Mouse (Mus musculus) olfactory bulb, adult 2 months (tissue): Measurements from ENCODE around the gene Foxp1. TPM values are rescaled to one million over a fixed set of nuclear protein-coding genes. Genes with fewer than 3 reads are reported as not detected.

Experiments
- H3K27ac ChIP-seq: fragments of 200-500 bp; 2 replicates; pipeline ENCODE4 v1.5.1; 2012; ENCODE audit warnings: low read depth, low read length; ENCODE audit not compliant: insufficient read depth
- H3K4me1 ChIP-seq: fragments of 200-500 bp; 2 replicates; pipeline ENCODE4 v1.6.1; 2012; ENCODE audit warnings: low read length; ENCODE audit not compliant: control insufficient read depth, insufficient read depth
- H3K4me3 ChIP-seq: fragments of 200-500 bp; 2 replicates; pipeline ENCODE4 v1.5.1; 2012; ENCODE audit warnings: mild to moderate bottlenecking, low read depth, low read length, moderate library complexity; ENCODE audit not compliant: insufficient read depth
- CTCF ChIP-seq: fragments of 200-500 bp; IDR thresholded peaks from 2 replicates; pipeline ENCODE4 v1.5.1; 2012; ENCODE audit warnings: low read depth, mild to moderate bottlenecking, low read length, moderate library complexity; ENCODE audit not compliant: insufficient read depth
- POLR2A ChIP-seq: fragments of 200-500 bp; IDR thresholded peaks from 2 replicates; pipeline ENCODE4 v1.6.1; 2012; ENCODE audit warnings: mild to moderate bottlenecking, low read depth, low read length, moderate library complexity; ENCODE audit not compliant: insufficient read depth
- WGBS: fragments of 180-500 bp; shearing (Covaris S2); methylation state at CpG from one replicate; pipeline ENCODE4 v1.1.7; 2018; 5-methylcytosine and 5-hydroxymethylcytosine counted together
- polyA plus RNA-seq: library from polyadenylated mRNA; stranded (reverse); fragments of >200 nt; gene quantifications from 2 replicates; pipeline ENCODE4 v1.2.4, GENCODE M21; 2012; ENCODE audit warnings: low replicate concordance; ENCODE audit not compliant: missing spikeins, insufficient read depth, insufficient read length

Gene Foxp1
- polyA plus RNA-seq, 1 experiment, result not detected

- no peak for TF ChIP-seq POLR2A
- no peak for TF ChIP-seq CTCF
- no peak overlapping the region for H3K4me3 ChIP-seq
- H3K4me1 ChIP-seq, result 0 out of 2 replicates have a peak, but pooled peaks cover 2% of the 10 kb centered on the region
- WGBS, result 82% methylated on average over 2 of the region's 2 CpGs
- H3K27ac ChIP-seq, result no peak overlapping the region
Measured at GRCm38 (mm10) chr6:99401211-99401610, 121.3 kb downstream of the Foxp1 start.

- H3K27ac ChIP-seq, result no peak overlapping the region
- no peak for TF ChIP-seq CTCF
- no peak for TF ChIP-seq POLR2A
- 89% methylated on average over 12 of the region's 12 CpGs for WGBS
Measured at GRCm38 (mm10) chr6:99395745-99396144, 126.8 kb downstream of the Foxp1 start.

GRCm38 (mm10) chr6:99394801-99395200 is 127.7 kb downstream of the Foxp1 start:
- no peak overlapping the region for H3K27ac ChIP-seq
- no peak overlapping the region for H3K4me3 ChIP-seq
- WGBS, result 85% methylated on average over 5 of the region's 5 CpGs
- H3K4me1 ChIP-seq, result peaks cover 5% of the 10 kb centered on the region; the same call in 1 of the 2 replicates
- TF ChIP-seq CTCF (no peak), POLR2A (no peak)

More at GRCm38 (mm10) chr6:99395745-99396144, 126.8 kb downstream of the Foxp1 start:
- H3K4me1 ChIP-seq, result peaks cover 3% of the 10 kb centered on the region; the same call in 1 of the 2 replicates
- H3K4me3 ChIP-seq, result no peak overlapping the region

GRCm38 (mm10) chr6:99392484-99392883 is 130.0 kb downstream of the Foxp1 start:
- no peak overlapping the region for H3K4me3 ChIP-seq
- peaks cover 5% of the 10 kb centered on the region for H3K4me1 ChIP-seq
- H3K27ac ChIP-seq, result no peak overlapping the region
- TF ChIP-seq CTCF (no peak), POLR2A (no peak)
- WGBS, result 83% methylated on average over 6 of the region's 6 CpGs

GRCm38 (mm10) chr6:99388741-99389675 is 133.5 kb downstream of the Foxp1 start:
- WGBS, result 80% methylated on average over 19 of the region's 19 CpGs
- no peak overlapping the region for H3K27ac ChIP-seq
- peaks cover 5% of the 10 kb centered on the region for H3K4me1 ChIP-seq
- no peak overlapping the region for H3K4me3 ChIP-seq
- no peak for TF ChIP-seq CTCF
- TF ChIP-seq POLR2A, result no peak

GRCm38 (mm10) chr6:99388023-99388422 is 134.5 kb downstream of the Foxp1 start:
- Histone ChIP-seq H3K27ac (no peak overlapping the region), H3K4me1 (peaks cover 7% of the 10 kb centered on the region), H3K4me3 (no peak overlapping the region)
- TF ChIP-seq POLR2A, result no peak
- no peak for TF ChIP-seq CTCF
- WGBS, result 84% methylated on average over 5 of the region's 5 CpGs

GRCm38 (mm10) chr6:99385059-99385604 is 137.4 kb downstream of the Foxp1 start:
- peaks cover 2% of the 10 kb centered on the region for H3K4me1 ChIP-seq
- H3K27ac ChIP-seq, result no peak overlapping the region
- no peak overlapping the region for H3K4me3 ChIP-seq
- WGBS, result 88% methylated on average over 2 of the region's 2 CpGs
- TF ChIP-seq POLR2A, result no peak

- no peak overlapping the region for H3K27ac ChIP-seq
- TF ChIP-seq CTCF (no peak), POLR2A (no peak)
- 89% methylated on average over 4 of the region's 4 CpGs for WGBS
- H3K4me3 ChIP-seq, result no peak overlapping the region
- H3K4me1 ChIP-seq, result peaks cover 2% of the 10 kb centered on the region
Measured at GRCm38 (mm10) chr6:99383846-99384472, 138.6 kb downstream of the Foxp1 start.

- whole genome bisulfite sequencing, result 89% methylated on average over 5 of the region's 5 CpGs
Measured at GRCm38 (mm10) chr6:99380146-99380545, 142.4 kb downstream of the Foxp1 start.

More at GRCm38 (mm10) chr6:99380146-99380545, 142.4 kb downstream of the Foxp1 start:
- Histone ChIP-seq H3K27ac (no peak overlapping the region), H3K4me1 (peaks cover 2% of the 10 kb centered on the region), H3K4me3 (no peak overlapping the region)
- no peak for TF ChIP-seq CTCF
